ENCODE assay signal across 7 mouse cellular contexts in the genomic region with DNA sequence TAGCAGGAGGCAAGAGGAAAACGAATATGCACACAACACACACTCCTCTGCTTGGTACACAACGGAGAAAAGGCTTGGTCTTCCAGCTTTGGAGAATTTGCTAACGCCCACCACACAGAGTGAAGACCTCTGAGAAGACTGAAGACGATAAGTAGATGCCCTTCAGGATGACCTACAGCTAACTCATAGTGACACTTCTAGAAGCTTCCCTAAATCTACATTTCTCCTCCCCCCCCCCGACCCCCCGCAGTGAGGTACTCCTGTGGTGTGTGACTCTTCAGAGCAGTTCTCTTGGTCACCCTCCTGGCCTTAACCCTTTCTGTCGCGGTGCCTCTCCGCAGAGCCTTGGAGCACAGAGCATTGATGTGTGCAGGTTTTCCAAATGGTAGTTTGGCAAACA. TPM values are rescaled to one million over a fixed set of nuclear protein-coding genes. Genes with fewer than 3 reads are reported as not detected.
DNase-seq lines count a peak whose midpoint lies in the region; ATAC-seq and TF ChIP-seq lines count a peak whose summit lies in the region.

No protein-coding gene starts in this region.

- H3K4me1 ChIP-seq in liver, embryonic 11.5 days (replicated peaks; ENCODE audit: control insufficient read depth, insufficient read depth, low read length) = peaks cover 9% of the 10 kb centered on the region
- H3K4me1 ChIP-seq in forebrain, embryonic 12.5 days = peaks cover 13% of the 10 kb centered on the region
- peaks cover 16% of the 10 kb centered on the region for H3K4me1 ChIP-seq in limb, embryonic 12.5 days (replicated peaks)
- no peaks in the 10 kb centered on the region for H3K4me1 ChIP-seq in small intestine, adult 2 months (ENCODE audit: control insufficient read depth, insufficient read depth, insufficient read length, low read length)

- H3K4me3 ChIP-seq in liver, embryonic 11.5 days (ENCODE audit: low read depth, low read length) = no peak overlapping the region; the same call in 1 of the 2 replicates
- peak overlapping the region; percentile 65; the same call in 1 of the 2 replicates for H3K4me3 ChIP-seq in forebrain, embryonic 12.5 days (replicated peaks)
- H3K4me3 ChIP-seq in limb, embryonic 12.5 days (replicated peaks) = peak overlapping the region; percentile 83; the same call in 1 of the 2 replicates
- H3K4me3 ChIP-seq in small intestine, adult 2 months (ENCODE audit: low read depth, low read length) = no peak overlapping the region

- 30% methylated on average over 9 of the region's 9 CpGs for WGBS in liver, embryonic 11.5 days
- WGBS in forebrain, embryonic 12.5 days = 33% methylated on average over 9 of the region's 9 CpGs
- WGBS in limb, embryonic 12.5 days = 37% methylated on average over 9 of the region's 9 CpGs
- 42% methylated on average over 9 of the region's 9 CpGs for WGBS in small intestine, adult 2 months

- no peak for ATAC-seq in liver, embryonic 11.5 days (replicated peaks; ENCODE audit: low FRiP score)
- no peak for ATAC-seq in forebrain, embryonic 12.5 days (ENCODE audit: low FRiP score)
- ATAC-seq in limb, embryonic 12.5 days (ENCODE audit: insufficient number of reproducible peaks, insufficient read depth, low FRiP score, low TSS enrichment, low read depth) = no peak

- H3K27me3 ChIP-seq in liver, embryonic 11.5 days (replicated peaks; ENCODE audit: control insufficient read depth, insufficient read depth, low read length) = peaks cover 46% of the 10 kb centered on the region
- H3K27me3 ChIP-seq in forebrain, embryonic 12.5 days = peaks cover 40% of the 10 kb centered on the region
- H3K27me3 ChIP-seq in limb, embryonic 12.5 days = peaks cover 34% of the 10 kb centered on the region
- H3K27me3 ChIP-seq in small intestine, adult 2 months (ENCODE audit: control insufficient read depth, insufficient read depth, low read length) = peaks cover 15% of the 10 kb centered on the region

- TF ChIP-seq POLR2A in small intestine, adult 2 months (IDR thresholded peaks at IDR 0.05; ENCODE audit: low read depth, low read length) = no peak

- no peaks in the 10 kb centered on the region for H3K9me3 ChIP-seq in liver, embryonic 11.5 days (ENCODE audit: control insufficient read depth, low read length)
- H3K9me3 ChIP-seq in forebrain, embryonic 12.5 days = no peaks in the 10 kb centered on the region
- no peaks in the 10 kb centered on the region for H3K9me3 ChIP-seq in limb, embryonic 12.5 days

- peak overlapping the region; percentile 99 for H3K4me2 ChIP-seq in liver, embryonic 11.5 days
- H3K4me2 ChIP-seq in forebrain, embryonic 12.5 days = peak overlapping the region; percentile 98
- H3K4me2 ChIP-seq in limb, embryonic 12.5 days = peak overlapping the region; percentile 97

- DNase-seq in liver, embryonic 11.5 days (ENCODE audit: low spot score) = no peak
- DNase-seq in liver = no peak
- no peak for DNase-seq in spleen, postnatal 14 days (ENCODE audit: low spot score in 2 of 2)
- no peak for DNase-seq in lung, postnatal 25 days (ENCODE audit: low spot score)

- no peaks in the 10 kb centered on the region for H3K36me3 ChIP-seq in liver, embryonic 11.5 days (ENCODE audit: control insufficient read depth, insufficient read depth, low read length)
- no peaks in the 10 kb centered on the region for H3K36me3 ChIP-seq in forebrain, embryonic 12.5 days (replicated peaks)
- no peaks in the 10 kb centered on the region for H3K36me3 ChIP-seq in limb, embryonic 12.5 days
- no peaks in the 10 kb centered on the region for H3K36me3 ChIP-seq in small intestine, adult 2 months (ENCODE audit: control insufficient read depth, insufficient read depth, low read length)

- no peak overlapping the region for H3K9ac ChIP-seq in liver, embryonic 11.5 days (ENCODE audit: low read depth, low read length)
- 0 out of 2 replicates have a peak overlapping the region, but pooled peaks have one; percentile 74 for H3K9ac ChIP-seq in forebrain, embryonic 12.5 days
- no peak overlapping the region for H3K9ac ChIP-seq in limb, embryonic 12.5 days (replicated peaks)

- no peak for TF ChIP-seq CTCF in small intestine, adult 2 months (IDR thresholded peaks at IDR 0.05; ENCODE audit: extremely low read depth, insufficient read length, insufficient replicate concordance, low read depth, low read length)

- H3K27ac ChIP-seq in liver, embryonic 11.5 days (ENCODE audit: low read depth, low read length) = no peak overlapping the region
- H3K27ac ChIP-seq in forebrain, embryonic 12.5 days = no peak overlapping the region
- H3K27ac ChIP-seq in limb, embryonic 12.5 days = no peak overlapping the region
- H3K27ac ChIP-seq in small intestine, adult 2 months (ENCODE audit: insufficient read depth, low read depth, low read length) = peak overlapping the region; percentile 15; the same call in 1 of the 2 replicates

RNA-seq across cellular contexts. Expression of gene Fgf2, which starts 0.5 kb away (rescaled TPM):
- polyA plus RNA-seq in liver, embryonic 11.5 days (2014; fragmentation: Nextera tagmentation; extraction: Ambion mirVana) = 0.26 and 0.44 TPM in 2 replicates
- polyA plus RNA-seq in forebrain, embryonic 12.5 days (2016; fragmentation: Nextera tagmentation; extraction: Ambion mirVana) = 0.65 and 0.66 TPM in 2 replicates
- 1.9 and 3.0 TPM in 2 replicates for polyA plus RNA-seq in limb, embryonic 12.5 days (2016; fragmentation: Nextera tagmentation; extraction: Ambion mirVana)
- 0.51 and 0.70 TPM in 2 replicates for polyA plus RNA-seq in small intestine, adult 2 months (2012; rRNA removed)

RNA-seq across cellular contexts. Expression of gene Cetn4, which starts 35.2 kb away (rescaled TPM):
- 2.2 and 2.4 TPM in 2 replicates for polyA plus RNA-seq in liver, embryonic 11.5 days (2014; fragmentation: Nextera tagmentation; extraction: Ambion mirVana)
- 2.1 and 2.9 TPM in 2 replicates for polyA plus RNA-seq in forebrain, embryonic 12.5 days (2016; fragmentation: Nextera tagmentation; extraction: Ambion mirVana)
- 3.5 and 3.7 TPM in 2 replicates for polyA plus RNA-seq in limb, embryonic 12.5 days (2016; fragmentation: Nextera tagmentation; extraction: Ambion mirVana)
- polyA plus RNA-seq in small intestine, adult 2 months (2012; rRNA removed) = not detected in 2 replicates

RNA-seq across cellular contexts. Expression of gene Bbs12, which starts 35.3 kb away (rescaled TPM):
- 9.2 and 10.7 TPM in 2 replicates for polyA plus RNA-seq in liver, embryonic 11.5 days (2014; fragmentation: Nextera tagmentation; extraction: Ambion mirVana)
- polyA plus RNA-seq in forebrain, embryonic 12.5 days (2016; fragmentation: Nextera tagmentation; extraction: Ambion mirVana) = 7.1 and 8.0 TPM in 2 replicates
- 9.8 and 10.1 TPM in 2 replicates for polyA plus RNA-seq in limb, embryonic 12.5 days (2016; fragmentation: Nextera tagmentation; extraction: Ambion mirVana)
- 0.11 and 0.14 TPM in 2 replicates for polyA plus RNA-seq in small intestine, adult 2 months (2012; rRNA removed)

Comparison
In these comparisons a context has a peak if more than half of its experiments do, and no peak if none do; other contexts are left out.
1. H3K4me3 ChIP-seq: peak in forebrain, embryonic 12.5 days (single experiment) and limb, embryonic 12.5 days (single experiment); none in liver, embryonic 11.5 days (single experiment) and small intestine, adult 2 months (single experiment).
2. Peak in every context shown above with its lines, with median percentiles within 50 percentile points of each other: H3K4me2 ChIP-seq.